Mouse (Mus musculus): ENCODE measurements around the gene Olfr1495. TPM values are rescaled to one million over a fixed set of nuclear protein-coding genes. Genes with fewer than 3 reads are reported as not detected.

The Olfr1495 gene
- polyA plus RNA-seq, 1 experiment = not detected

DNA sequence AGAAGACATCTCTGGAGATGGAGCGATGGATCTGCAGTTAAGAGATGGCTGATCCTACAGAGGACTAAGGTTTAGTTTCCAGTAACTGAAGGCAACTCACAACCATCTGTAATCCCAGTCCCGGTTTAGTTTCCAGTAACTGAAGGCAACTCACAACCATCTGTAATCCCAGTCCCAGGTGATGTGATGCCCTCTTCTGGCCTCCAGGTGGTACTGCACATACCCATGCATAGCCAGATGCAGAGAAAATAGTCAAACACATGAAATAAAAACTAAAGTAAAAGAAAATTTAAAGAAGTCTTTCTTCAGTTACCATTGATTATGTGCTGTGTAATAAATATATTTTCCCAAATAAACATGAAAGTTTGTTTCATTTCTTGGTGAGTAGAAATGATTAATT lies 48.4 kb downstream of the Olfr1495 start:
- no peaks in the 10 kb centered on the region for H3K36me3 ChIP-seq (ENCODE audit: control insufficient read depth, insufficient read depth, low read length)
- no peaks in the 10 kb centered on the region for H3K27me3 ChIP-seq (ENCODE audit: control insufficient read depth, insufficient read depth, low read length)
- 60% methylated on average over 2 of the region's 2 CpGs for WGBS
- no peak overlapping the region for H3K27ac ChIP-seq (ENCODE audit: insufficient read depth, low read length)
- no peak for DNase-seq (ENCODE audit: low read depth in 1 of 2, low spot score in 2 of 2)
- no peaks in the 10 kb centered on the region for H3K4me1 ChIP-seq (ENCODE audit: control insufficient read depth, insufficient read depth, insufficient read length)
- no peak overlapping the region for H3K4me3 ChIP-seq (ENCODE audit: extremely low read depth, insufficient read depth, insufficient read length)
- no peak for TF ChIP-seq CTCF (IDR thresholded peaks at IDR 0.05; ENCODE audit: extremely low read depth, insufficient read depth, insufficient read length, insufficient replicate concordance)
- TF ChIP-seq POLR2A (IDR thresholded peaks at IDR 0.05; ENCODE audit: low read depth, low read length) = no peak

- no peak for TF ChIP-seq POLR2A (IDR thresholded peaks at IDR 0.05; ENCODE audit: low read depth, low read length)
- no peak for TF ChIP-seq CTCF (IDR thresholded peaks at IDR 0.05; ENCODE audit: extremely low read depth, insufficient read depth, insufficient read length, insufficient replicate concordance)
- H3K4me1 ChIP-seq (ENCODE audit: control insufficient read depth, insufficient read depth, insufficient read length) = no peaks in the 10 kb centered on the region
- H3K36me3 ChIP-seq (ENCODE audit: control insufficient read depth, insufficient read depth, low read length) = no peaks in the 10 kb centered on the region
- H3K4me3 ChIP-seq (ENCODE audit: extremely low read depth, insufficient read depth, insufficient read length) = no peak overlapping the region
- DNase-seq (ENCODE audit: low read depth in 1 of 2, low spot score in 2 of 2) = no peak
- no peak overlapping the region for H3K27ac ChIP-seq (ENCODE audit: insufficient read depth, low read length)
- WGBS = 39% methylated on average over 5 of the region's 5 CpGs
- no peaks in the 10 kb centered on the region for H3K27me3 ChIP-seq (ENCODE audit: control insufficient read depth, insufficient read depth, low read length)
Measured at GRCm38 (mm10) chr19:13818827-13819226, 54.4 kb downstream of the Olfr1495 start.

DNA sequence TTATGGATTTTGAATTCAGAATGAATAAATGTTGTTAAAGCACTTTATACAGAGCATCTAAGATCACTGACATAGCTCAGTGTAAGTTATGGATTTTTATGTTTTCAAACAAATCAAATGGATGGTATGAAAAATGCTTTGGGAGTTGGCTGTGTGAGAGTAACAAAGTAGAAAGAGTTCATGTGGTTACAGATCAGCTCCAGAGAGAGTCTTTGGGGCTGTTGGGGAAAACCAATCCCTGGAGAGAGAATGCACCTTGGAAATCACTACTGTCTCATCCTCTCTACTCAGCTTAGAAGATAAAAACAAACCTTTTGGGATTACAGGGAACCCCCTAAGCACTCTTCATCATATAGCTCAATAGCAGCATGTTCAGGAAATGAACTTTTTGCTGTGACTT lies 54.9 kb downstream of the Olfr1495 start, which contains the start of gene Olfr1499:
Gene Olfr1499 (minus strand): TSS at position 101 of the 400 bp plus-strand sequence.
- no peak for TF ChIP-seq POLR2A (IDR thresholded peaks at IDR 0.05; ENCODE audit: low read depth, low read length)
- no peak for TF ChIP-seq CTCF (IDR thresholded peaks at IDR 0.05; ENCODE audit: extremely low read depth, insufficient read depth, insufficient read length, insufficient replicate concordance)
- Histone ChIP-seq H3K36me3 (ENCODE audit: control insufficient read depth, insufficient read depth, low read length) (no peaks in the 10 kb centered on the region), H3K4me3 (ENCODE audit: extremely low read depth, insufficient read depth, insufficient read length) (no peak within 1 kb of the TSS), H3K27me3 (ENCODE audit: control insufficient read depth, insufficient read depth, low read length) (no peaks in the 10 kb centered on the region), H3K27ac (ENCODE audit: insufficient read depth, low read length) (no peak within 1 kb of the TSS), H3K4me1 (ENCODE audit: control insufficient read depth, insufficient read depth, insufficient read length) (no peaks in the 10 kb centered on the region)
- no peak for DNase-seq (ENCODE audit: low read depth in 1 of 2, low spot score in 2 of 2)

Other genes starting within 250 kb of the Olfr1495 start
- not detected in 2 replicates for gene Olfr1480, start 236.7 kb upstream of the Olfr1495 start, polyA plus RNA-seq (2012; rRNA removed)
- gene Olfr1484, start 181.1 kb upstream of the Olfr1495 start, polyA plus RNA-seq (2012; rRNA removed) = not detected in 2 replicates
- not detected in 2 replicates for gene Olfr1487, start 147.2 kb upstream of the Olfr1495 start, polyA plus RNA-seq (2012; rRNA removed)
- gene Olfr1489, start 133.0 kb upstream of the Olfr1495 start, polyA plus RNA-seq (2012; rRNA removed) = not detected in 2 replicates
- gene Olfr1490, start 113.5 kb upstream of the Olfr1495 start, polyA plus RNA-seq (2012; rRNA removed) = not detected in 2 replicates
- not detected in 2 replicates for gene Olfr1491, start 67.3 kb upstream of the Olfr1495 start, polyA plus RNA-seq (2012; rRNA removed)
- gene Olfr1493-ps1, start 41.3 kb upstream of the Olfr1495 start, polyA plus RNA-seq (2012; rRNA removed) = not detected in 2 replicates
- gene Olfr1494, start 24.9 kb upstream of the Olfr1495 start, polyA plus RNA-seq (2012; rRNA removed) = not detected in 2 replicates
- gene Olfr1496, start 13.3 kb downstream of the Olfr1495 start, polyA plus RNA-seq (2012; rRNA removed) = not detected in 2 replicates
- not detected in 2 replicates for gene Olfr1497, start 33.6 kb downstream of the Olfr1495 start, polyA plus RNA-seq (2012; rRNA removed)
- gene Olfr1499, start 54.8 kb downstream of the Olfr1495 start, polyA plus RNA-seq (2012; rRNA removed) = not detected in 2 replicates
- not detected in 2 replicates for gene Olfr1500, start 65.9 kb downstream of the Olfr1495 start, polyA plus RNA-seq (2012; rRNA removed)
- not detected in 2 replicates for gene Olfr1501, start 86.1 kb downstream of the Olfr1495 start, polyA plus RNA-seq (2012; rRNA removed)
- not detected in 2 replicates for gene Olfr1502, start 97.2 kb downstream of the Olfr1495 start, polyA plus RNA-seq (2012; rRNA removed)
- gene Olfr1504, start 133.3 kb downstream of the Olfr1495 start, polyA plus RNA-seq (2012; rRNA removed) = not detected in 2 replicates
- not detected in 2 replicates for gene Olfr1505, start 148.9 kb downstream of the Olfr1495 start, polyA plus RNA-seq (2012; rRNA removed)

All from spleen, adult 2 months (tissue).